Mouse (Mus musculus): ENCODE data around the gene Slc16a7. TPM values are rescaled to one million over a fixed set of nuclear protein-coding genes. Genes with fewer than 3 reads are reported as not detected.

Gene Slc16a7
- polyA plus RNA-seq, 1 experiment from 2014 or later, result 10.2 TPM

DNA sequence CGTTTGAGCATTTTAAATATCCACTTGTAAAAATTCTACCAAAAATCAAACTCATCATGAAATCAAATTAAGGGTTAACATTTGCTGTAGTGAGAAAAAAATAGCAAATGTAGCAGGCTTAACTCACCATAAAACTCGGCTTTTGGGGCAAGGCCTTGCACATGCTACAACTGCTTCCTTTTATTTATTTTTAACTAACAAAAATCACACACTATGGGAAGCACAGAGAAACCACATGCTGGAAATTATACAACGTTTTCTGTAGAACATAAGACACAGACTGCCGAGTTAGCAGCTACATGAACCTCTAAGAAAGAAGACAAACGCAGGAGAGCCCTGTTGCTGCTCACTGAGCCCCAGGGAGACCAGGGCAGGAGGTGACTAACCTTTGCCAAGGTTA lies 57.9 kb downstream of the Slc16a7 start:
- Histone ChIP-seq H3K27me3 (replicated peaks; ENCODE audit: control insufficient read depth, insufficient read depth, low read length) (no peaks in the 10 kb centered on the region), H3K9ac (replicated peaks; ENCODE audit: low read depth, low read length) (no peak overlapping the region), H3K4me3 (replicated peaks; ENCODE audit: low read length) (no peak overlapping the region), H3K36me3 (ENCODE audit: control insufficient read depth, insufficient read depth) (no peaks in the 10 kb centered on the region), H3K9me3 (ENCODE audit: control insufficient read depth, low read length) (no peaks in the 10 kb centered on the region), H3K4me2 (ENCODE audit: low read length) (no peak overlapping the region), H3K27ac (ENCODE audit: low read length) (no peak overlapping the region), H3K4me1 (replicated peaks; ENCODE audit: control insufficient read depth, insufficient read depth, low read length) (peaks cover 6% of the 10 kb centered on the region; the same call in 1 of the 2 replicates)
- 68% methylated on average over 5 of the region's 5 CpGs for WGBS
- ATAC-seq, result no peak

DNA sequence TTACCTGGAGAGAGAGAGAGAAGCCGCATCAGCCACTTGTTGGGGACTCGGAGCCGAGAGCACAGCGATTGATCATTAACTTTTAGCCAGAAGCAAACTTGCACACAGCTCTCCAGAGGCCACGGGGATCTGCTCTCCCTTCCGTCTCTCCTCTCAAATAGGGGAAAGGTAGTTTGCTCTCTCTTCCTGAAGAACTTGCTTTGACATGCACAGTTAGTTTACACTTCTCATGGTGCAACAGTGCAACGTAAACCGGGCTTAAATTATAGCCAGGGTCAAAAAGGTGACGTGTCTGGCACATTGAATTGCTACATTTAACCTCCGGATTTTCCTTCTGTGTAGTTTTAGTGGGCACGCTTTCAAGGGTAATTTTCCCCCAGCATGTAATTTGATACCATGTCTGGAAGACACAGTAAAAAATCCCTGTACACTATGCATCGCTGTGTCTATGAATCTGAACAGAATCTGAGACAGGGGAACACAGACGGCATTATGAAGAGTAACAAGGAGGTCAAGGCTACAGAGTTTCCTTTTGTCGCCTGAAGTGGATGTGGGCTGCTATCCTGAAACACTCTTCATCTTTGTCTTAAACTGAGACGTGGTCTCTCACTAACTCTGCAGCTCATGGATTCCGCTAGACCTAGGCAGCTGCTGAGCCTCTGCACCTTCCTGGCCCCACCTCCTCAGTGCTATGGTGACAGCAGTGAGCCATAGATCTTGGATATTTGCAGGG lies 60.8 kb downstream of the Slc16a7 start:
- no peaks in the 10 kb centered on the region for H3K27me3 ChIP-seq (replicated peaks; ENCODE audit: control insufficient read depth, insufficient read depth, low read length)
- no peaks in the 10 kb centered on the region for H3K36me3 ChIP-seq (ENCODE audit: control insufficient read depth, insufficient read depth)
- no peak overlapping the region for H3K4me2 ChIP-seq (ENCODE audit: low read length)
- WGBS, result 41% methylated on average over 16 of the region's 16 CpGs
- H3K4me1 ChIP-seq (replicated peaks; ENCODE audit: control insufficient read depth, insufficient read depth, low read length), result peaks cover 11% of the 10 kb centered on the region; the same call in 1 of the 2 replicates
- no peak overlapping the region for H3K27ac ChIP-seq (ENCODE audit: low read length)
- H3K9ac ChIP-seq (replicated peaks; ENCODE audit: low read depth, low read length), result no peak overlapping the region
- no peaks in the 10 kb centered on the region for H3K9me3 ChIP-seq (ENCODE audit: control insufficient read depth, low read length)
- H3K4me3 ChIP-seq (replicated peaks; ENCODE audit: low read length), result no peak overlapping the region
- ATAC-seq, result no peak

DNA sequence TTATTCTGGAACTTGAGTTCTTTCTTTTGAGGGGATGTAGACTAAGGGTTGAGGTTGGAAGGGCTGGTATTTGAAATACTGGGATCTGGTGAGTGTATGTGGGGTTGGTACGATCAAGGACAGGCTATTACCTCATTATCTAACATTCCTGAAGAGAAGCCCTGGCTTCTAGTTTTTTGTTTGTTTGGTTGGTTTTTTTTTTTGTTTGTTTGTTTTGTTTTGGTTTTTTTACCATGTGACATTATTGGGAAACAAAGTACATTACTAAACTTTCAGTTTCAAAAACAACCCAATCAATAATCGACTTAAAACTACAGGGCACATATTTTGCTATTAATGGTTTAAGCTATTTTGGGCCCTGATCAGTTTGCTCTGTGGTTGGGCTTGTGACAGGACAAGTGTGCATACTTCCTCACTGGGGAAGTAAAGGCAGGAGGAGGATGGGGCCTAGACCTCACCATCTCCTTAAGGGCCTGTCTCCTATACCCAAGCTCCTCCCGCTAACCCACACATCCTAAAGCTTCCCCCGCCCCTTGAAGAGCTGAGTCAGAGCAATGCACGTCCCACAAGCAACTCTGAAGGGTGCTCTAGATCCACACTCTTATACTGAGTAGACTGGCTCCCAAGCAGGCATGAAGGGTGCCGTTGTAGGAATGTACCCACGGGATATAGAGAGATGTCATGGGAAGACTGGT lies 64.2 kb downstream of the Slc16a7 start:
- Histone ChIP-seq H3K9ac (replicated peaks; ENCODE audit: low read depth, low read length) (no peak overlapping the region), H3K27ac (ENCODE audit: low read length) (no peak overlapping the region), H3K4me3 (replicated peaks; ENCODE audit: low read length) (no peak overlapping the region), H3K27me3 (replicated peaks; ENCODE audit: control insufficient read depth, insufficient read depth, low read length) (no peaks in the 10 kb centered on the region), H3K36me3 (ENCODE audit: control insufficient read depth, insufficient read depth) (no peaks in the 10 kb centered on the region), H3K9me3 (ENCODE audit: control insufficient read depth, low read length) (no peaks in the 10 kb centered on the region), H3K4me1 (replicated peaks; ENCODE audit: control insufficient read depth, insufficient read depth, low read length) (peaks cover 11% of the 10 kb centered on the region; the same call in 1 of the 2 replicates), H3K4me2 (ENCODE audit: low read length) (no peak overlapping the region)
- no peak; the same call in 1 of the 2 replicates for ATAC-seq
- WGBS, result 94% methylated on average over 7 of the region's 7 CpGs

DNA sequence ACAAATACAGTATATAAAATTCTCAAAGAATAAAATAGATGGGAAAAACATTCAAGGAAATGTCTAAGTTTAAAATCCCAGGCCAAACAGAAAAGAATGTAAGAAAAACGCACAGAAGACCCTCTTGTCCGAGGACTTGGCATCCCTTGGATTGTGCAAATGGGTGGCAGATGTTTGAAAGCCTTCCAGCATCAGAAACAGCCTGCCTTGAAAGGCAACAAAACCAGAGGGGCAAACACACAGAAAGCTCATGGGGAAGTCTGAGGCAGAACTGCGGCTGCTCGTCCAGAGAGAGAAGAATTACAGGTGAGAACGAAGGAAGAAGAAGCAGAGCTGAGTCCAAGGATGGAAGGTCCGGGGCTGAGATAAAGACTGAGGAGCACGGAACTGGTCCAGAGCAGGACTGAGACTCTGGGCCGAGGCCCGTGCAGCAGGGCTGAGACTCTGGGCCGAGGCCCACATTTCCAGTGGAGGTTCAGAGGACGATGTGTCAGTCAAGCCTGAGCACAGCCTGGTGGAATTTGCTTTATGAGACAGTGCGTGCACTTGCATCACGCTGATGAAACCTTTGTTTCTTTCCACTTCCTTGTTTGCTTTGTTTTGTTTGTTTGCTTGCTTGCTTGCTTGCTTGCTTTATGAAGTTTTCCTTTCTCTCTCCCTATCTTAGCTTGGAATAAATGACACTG lies 65.0 kb downstream of the Slc16a7 start:
- Histone ChIP-seq H3K9ac (replicated peaks; ENCODE audit: low read depth, low read length) (no peak overlapping the region), H3K36me3 (ENCODE audit: control insufficient read depth, insufficient read depth) (no peaks in the 10 kb centered on the region), H3K4me1 (replicated peaks; ENCODE audit: control insufficient read depth, insufficient read depth, low read length) (peaks cover 11% of the 10 kb centered on the region; the same call in 1 of the 2 replicates), H3K27ac (ENCODE audit: low read length) (no peak overlapping the region), H3K9me3 (ENCODE audit: control insufficient read depth, low read length) (no peaks in the 10 kb centered on the region), H3K4me3 (replicated peaks; ENCODE audit: low read length) (no peak overlapping the region), H3K27me3 (replicated peaks; ENCODE audit: control insufficient read depth, insufficient read depth, low read length) (no peaks in the 10 kb centered on the region), H3K4me2 (ENCODE audit: low read length) (no peak overlapping the region)
- WGBS, result 65% methylated on average over 13 of the region's 13 CpGs
- peak; percentile 75; the same call in 1 of the 2 replicates for ATAC-seq

DNA sequence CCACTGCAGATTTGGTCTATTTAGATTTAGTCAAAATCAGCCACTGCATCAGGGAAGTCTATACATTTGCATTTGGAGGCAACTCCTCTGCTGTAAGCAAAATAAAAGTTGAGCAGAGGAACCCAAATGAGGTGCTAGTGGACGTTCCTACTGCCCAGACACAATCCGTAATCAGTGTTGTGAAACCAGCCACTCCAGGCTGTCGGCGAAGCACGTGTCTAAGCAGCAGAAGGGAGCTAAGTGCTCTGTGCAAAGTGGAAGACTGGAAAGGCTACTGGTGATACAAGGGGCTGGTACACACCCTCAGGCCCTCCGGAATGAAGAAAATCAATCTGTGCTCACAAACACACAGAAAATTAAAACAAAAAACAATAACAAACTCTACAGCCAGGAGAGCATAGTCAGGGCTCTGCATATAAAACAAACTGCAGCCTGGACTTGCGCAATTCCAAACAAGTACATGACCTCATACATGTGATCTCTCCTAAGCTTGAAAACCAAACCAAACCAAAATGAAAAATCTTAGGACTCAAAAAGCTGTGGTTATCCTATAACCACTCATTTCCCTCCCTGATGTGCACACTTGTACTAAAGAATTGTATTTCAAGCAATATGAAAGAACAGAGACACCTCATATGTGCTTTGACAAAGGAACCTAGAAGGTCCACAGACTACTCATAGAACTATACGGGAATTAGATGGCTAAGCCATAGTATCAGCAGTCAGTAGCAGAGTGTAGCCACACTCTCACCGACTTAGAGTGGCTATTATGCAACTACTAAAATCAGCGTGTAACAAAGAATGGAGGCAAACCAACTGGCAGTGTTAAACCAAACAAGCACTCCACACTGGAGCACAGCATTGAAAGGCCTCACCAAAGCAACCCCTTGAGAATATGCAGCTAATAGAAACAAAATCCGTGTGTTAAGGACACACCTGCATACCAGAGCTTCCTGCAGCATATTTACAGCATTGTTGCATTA lies 67.5 kb downstream of the Slc16a7 start:
- H3K4me3 ChIP-seq (replicated peaks; ENCODE audit: low read length), result no peak overlapping the region
- 81% methylated on average over 11 of the region's 11 CpGs for WGBS
- no peaks in the 10 kb centered on the region for H3K27me3 ChIP-seq (replicated peaks; ENCODE audit: control insufficient read depth, insufficient read depth, low read length)
- no peak for ATAC-seq
- no peak overlapping the region for H3K27ac ChIP-seq (ENCODE audit: low read length)
- no peak overlapping the region for H3K4me2 ChIP-seq (ENCODE audit: low read length)
- no peaks in the 10 kb centered on the region for H3K9me3 ChIP-seq (ENCODE audit: control insufficient read depth, low read length)
- H3K36me3 ChIP-seq (ENCODE audit: control insufficient read depth, insufficient read depth), result no peaks in the 10 kb centered on the region
- H3K9ac ChIP-seq (replicated peaks; ENCODE audit: low read depth, low read length), result no peak overlapping the region
- H3K4me1 ChIP-seq (replicated peaks; ENCODE audit: control insufficient read depth, insufficient read depth, low read length), result peaks cover 5% of the 10 kb centered on the region; the same call in 1 of the 2 replicates

DNA sequence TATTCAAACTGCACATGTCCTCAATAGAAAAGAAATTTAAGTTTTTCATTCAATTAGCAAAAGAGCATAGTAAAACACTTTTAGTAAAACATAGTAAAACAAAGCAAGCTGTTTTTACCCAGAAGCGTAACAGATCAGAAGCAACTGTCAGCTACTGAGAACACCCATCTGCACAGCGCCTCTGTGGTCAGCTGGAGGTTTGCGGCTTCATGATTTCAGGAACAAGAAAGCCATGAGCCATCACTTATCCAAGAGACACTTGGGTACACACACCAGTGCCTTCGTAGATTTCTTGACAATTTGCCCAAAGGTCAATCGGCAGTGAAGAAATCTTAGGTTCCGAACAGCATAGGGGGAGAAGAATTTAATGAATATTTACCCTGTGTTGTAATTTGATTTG lies 71.9 kb downstream of the Slc16a7 start:
- Histone ChIP-seq H3K4me1 (replicated peaks; ENCODE audit: control insufficient read depth, insufficient read depth, low read length) (no peaks in the 10 kb centered on the region), H3K36me3 (ENCODE audit: control insufficient read depth, insufficient read depth) (no peaks in the 10 kb centered on the region), H3K4me2 (ENCODE audit: low read length) (no peak overlapping the region), H3K9ac (replicated peaks; ENCODE audit: low read depth, low read length) (no peak overlapping the region), H3K9me3 (ENCODE audit: control insufficient read depth, low read length) (no peaks in the 10 kb centered on the region), H3K27ac (ENCODE audit: low read length) (no peak overlapping the region), H3K27me3 (replicated peaks; ENCODE audit: control insufficient read depth, insufficient read depth, low read length) (no peaks in the 10 kb centered on the region), H3K4me3 (replicated peaks; ENCODE audit: low read length) (no peak overlapping the region)
- no peak for ATAC-seq
- WGBS, result 82% methylated on average over 6 of the region's 6 CpGs

DNA sequence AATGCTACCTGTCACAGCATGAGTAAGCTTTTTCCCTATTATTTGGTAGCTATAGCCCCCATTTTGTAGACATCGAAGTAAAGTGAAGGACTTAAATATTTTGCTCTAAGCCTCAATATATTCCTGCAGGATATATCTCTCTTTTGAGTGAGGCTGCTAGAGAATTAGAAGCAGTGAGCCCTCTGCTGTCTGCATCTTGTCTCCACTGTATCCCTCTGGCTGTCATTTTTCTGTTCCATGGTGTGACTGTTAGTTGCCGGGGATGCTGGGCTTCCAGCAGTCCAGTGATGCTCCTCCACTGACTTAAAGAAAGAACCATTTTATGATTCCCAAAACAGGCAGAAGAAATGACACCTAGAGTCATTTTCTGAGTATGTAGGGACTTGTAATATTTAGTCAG lies 78.4 kb downstream of the Slc16a7 start:
- Histone ChIP-seq H3K4me2 (ENCODE audit: low read length) (no peak overlapping the region), H3K4me1 (replicated peaks; ENCODE audit: control insufficient read depth, insufficient read depth, low read length) (no peaks in the 10 kb centered on the region), H3K27me3 (replicated peaks; ENCODE audit: control insufficient read depth, insufficient read depth, low read length) (no peaks in the 10 kb centered on the region), H3K4me3 (replicated peaks; ENCODE audit: low read length) (no peak overlapping the region), H3K9ac (replicated peaks; ENCODE audit: low read depth, low read length) (no peak overlapping the region), H3K36me3 (ENCODE audit: control insufficient read depth, insufficient read depth) (no peaks in the 10 kb centered on the region), H3K9me3 (ENCODE audit: control insufficient read depth, low read length) (no peaks in the 10 kb centered on the region), H3K27ac (ENCODE audit: low read length) (no peak overlapping the region)
- WGBS, result 94% methylated on average over 2 of the region's 2 CpGs
- ATAC-seq, result no peak

DNA sequence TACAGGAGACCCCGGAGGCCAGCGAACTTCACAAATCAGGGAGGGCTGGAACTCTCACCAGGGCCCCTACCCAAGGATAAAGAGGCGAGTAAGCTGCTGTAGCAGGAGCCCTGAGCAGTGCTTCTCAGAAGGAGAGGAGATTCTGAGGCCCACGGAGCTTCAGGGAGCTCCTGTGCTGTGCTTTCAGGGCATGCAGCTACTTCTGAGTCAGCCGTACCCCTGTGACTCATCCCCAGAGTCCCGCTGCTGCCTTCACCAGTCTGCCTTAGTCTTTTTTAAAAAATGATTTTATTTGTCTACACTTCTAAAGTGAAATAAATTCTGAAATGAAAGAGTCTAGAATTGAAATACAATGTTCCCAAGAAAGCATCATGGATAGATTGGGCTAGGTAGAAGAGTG lies 91.2 kb downstream of the Slc16a7 start:
- no peak overlapping the region for H3K4me2 ChIP-seq (ENCODE audit: low read length)
- ATAC-seq, result no peak
- no peak overlapping the region for H3K4me3 ChIP-seq (replicated peaks; ENCODE audit: low read length)
- H3K9me3 ChIP-seq (ENCODE audit: control insufficient read depth, low read length), result no peaks in the 10 kb centered on the region
- 73% methylated on average over 6 of the region's 6 CpGs for WGBS
- H3K9ac ChIP-seq (replicated peaks; ENCODE audit: low read depth, low read length), result no peak overlapping the region
- no peaks in the 10 kb centered on the region for H3K27me3 ChIP-seq (replicated peaks; ENCODE audit: control insufficient read depth, insufficient read depth, low read length)
- H3K36me3 ChIP-seq (ENCODE audit: control insufficient read depth, insufficient read depth), result no peaks in the 10 kb centered on the region
- no peak overlapping the region for H3K27ac ChIP-seq (ENCODE audit: low read length)
- no peaks in the 10 kb centered on the region for H3K4me1 ChIP-seq (replicated peaks; ENCODE audit: control insufficient read depth, insufficient read depth, low read length)

Data from forebrain, embryonic 16.5 days (tissue).